Mouse (Mus musculus): ENCODE data around the gene Armc12. TPM values are rescaled to one million over a fixed set of nuclear protein-coding genes. Genes with fewer than 3 reads are reported as not detected.

The Armc12 gene
- polyA plus RNA-seq (2015; fragmentation: Nextera tagmentation; extraction: Ambion mirVana) = not detected in 2 replicates

DNA sequence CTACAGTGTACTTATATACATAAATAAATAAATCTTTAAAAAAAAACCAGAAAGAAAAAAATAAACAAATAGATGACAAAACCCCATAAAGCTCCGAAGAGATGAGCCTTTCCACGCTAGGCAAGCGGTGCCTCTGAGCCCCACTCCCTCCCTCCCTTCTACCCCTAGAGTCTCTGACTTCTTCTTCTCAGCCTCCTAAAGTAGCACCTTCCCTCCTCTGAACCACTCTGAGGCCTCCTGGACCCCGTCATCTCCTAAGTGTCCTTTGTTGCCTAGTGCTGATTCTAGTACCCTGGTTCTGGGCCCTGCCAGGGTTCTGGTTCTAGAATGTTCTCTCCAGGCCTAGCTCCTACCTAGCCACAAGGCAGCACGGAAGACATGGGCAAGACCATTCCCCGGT lies at the start of gene Armc12:
TSS of gene Armc12 (plus strand) at position 301 of the 400 bp plus-strand sequence.
- Histone ChIP-seq H3K4me1 (ENCODE audit: control insufficient read depth, insufficient read depth, low read depth, low read length) (peaks cover 6% of the 10 kb centered on the region), H3K9me3 (ENCODE audit: control insufficient read depth, low read length) (no peaks in the 10 kb centered on the region), H3K4me3 (ENCODE audit: low read length) (no peak within 1 kb of the TSS), H3K36me3 (ENCODE audit: control insufficient read depth, insufficient read depth, low read length) (no peaks in the 10 kb centered on the region), H3K27me3 (replicated peaks; ENCODE audit: control insufficient read depth, insufficient read depth, low read length) (no peaks in the 10 kb centered on the region), H3K27ac (ENCODE audit: low read depth, low read length) (no peak within 1 kb of the TSS), H3K4me2 (ENCODE audit: low read length) (no peak within 1 kb of the TSS), H3K9ac (ENCODE audit: low read depth, low read length) (no peak within 1 kb of the TSS)
- 90% methylated on average over 6 of the region's 6 CpGs for WGBS
- no peak for ATAC-seq

DNA sequence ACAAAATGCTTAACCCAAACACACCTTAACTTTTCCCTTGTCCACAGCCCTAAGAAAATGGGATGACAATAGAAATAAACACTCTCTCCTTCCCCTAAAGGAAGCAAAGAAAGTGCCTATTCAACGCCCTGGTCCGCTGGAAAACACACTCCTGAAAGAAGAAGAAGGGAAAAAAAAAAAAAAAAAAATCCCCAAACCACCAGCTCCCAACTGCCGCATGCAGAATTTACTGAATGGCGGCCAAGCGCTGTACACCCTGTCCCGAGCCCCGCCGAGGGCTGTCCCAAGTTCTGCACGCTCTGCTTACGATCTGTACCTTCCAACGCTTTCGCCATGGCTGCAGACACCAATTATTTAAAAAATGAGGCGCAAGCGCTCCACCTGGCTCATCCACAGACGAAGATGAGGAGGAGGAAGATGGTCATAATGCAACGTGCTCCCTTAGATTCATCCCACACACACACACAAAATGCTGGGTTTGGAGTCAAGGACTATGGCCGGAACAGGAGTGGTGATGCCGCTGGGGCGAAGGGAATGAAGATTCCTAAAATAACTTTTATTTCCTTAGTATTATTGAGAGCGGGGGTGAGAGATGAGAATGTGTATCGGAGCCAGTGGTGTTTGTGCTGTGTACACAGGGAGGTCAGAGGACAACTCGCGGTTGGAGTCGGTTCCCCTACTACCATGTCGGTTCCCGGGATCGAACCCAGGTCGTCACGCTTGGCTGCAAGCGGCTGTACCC lies 45.7 kb upstream of the Armc12 start:
- ATAC-seq = peak; percentile 1; the same call in 1 of the 2 replicates
- Histone ChIP-seq H3K9me3 (ENCODE audit: control insufficient read depth, low read length) (no peaks in the 10 kb centered on the region), H3K36me3 (ENCODE audit: control insufficient read depth, insufficient read depth, low read length) (no peaks in the 10 kb centered on the region), H3K27me3 (replicated peaks; ENCODE audit: control insufficient read depth, insufficient read depth, low read length) (no peaks in the 10 kb centered on the region), H3K9ac (ENCODE audit: low read depth, low read length) (peak overlapping the region; percentile 91), H3K4me2 (ENCODE audit: low read length) (peak overlapping the region; percentile 83), H3K4me3 (ENCODE audit: low read length) (peak overlapping the region; percentile 97), H3K27ac (ENCODE audit: low read depth, low read length) (peak overlapping the region; percentile 86), H3K4me1 (ENCODE audit: control insufficient read depth, insufficient read depth, low read depth, low read length) (no peaks in the 10 kb centered on the region; the same call in 1 of the 2 replicates)
- 4% methylated on average over 30 of the region's 30 CpGs for WGBS

DNA sequence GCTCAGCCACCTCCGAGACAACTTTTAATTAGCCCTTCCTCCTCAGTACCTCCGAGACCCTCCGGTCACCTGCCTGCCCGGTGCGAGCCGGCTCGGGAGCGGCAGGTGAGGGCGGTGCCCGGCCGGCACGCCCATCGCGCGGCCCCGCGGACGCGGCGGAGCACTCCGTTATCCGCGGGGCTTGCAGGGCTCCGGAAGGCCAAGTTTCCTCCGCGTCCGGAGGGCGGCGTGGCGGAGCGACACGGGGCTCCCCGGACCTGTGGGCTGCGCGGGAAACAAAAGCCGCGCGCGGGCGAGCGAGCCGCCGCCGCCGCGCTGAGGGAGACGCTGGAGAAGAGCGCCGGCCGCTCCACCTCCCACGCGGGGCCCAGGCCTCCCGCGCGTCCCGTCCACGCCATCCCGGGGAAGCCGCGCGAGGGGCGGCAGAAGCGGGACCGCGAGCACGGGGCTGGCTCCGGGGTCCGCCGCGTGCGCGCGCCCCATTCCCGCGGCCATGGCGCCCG lies 45.1 kb upstream of the Armc12 start:
- WGBS = under 1% methylated on average over 37 of the region's 77 CpGs
- peak; percentile 74; the same call in 1 of the 2 replicates for ATAC-seq
- H3K36me3 ChIP-seq (ENCODE audit: control insufficient read depth, insufficient read depth, low read length) = no peaks in the 10 kb centered on the region
- H3K4me2 ChIP-seq (ENCODE audit: low read length) = peak overlapping the region; percentile 83
- peak overlapping the region; percentile 91 for H3K9ac ChIP-seq (ENCODE audit: low read depth, low read length)
- no peaks in the 10 kb centered on the region; the same call in 1 of the 2 replicates for H3K4me1 ChIP-seq (ENCODE audit: control insufficient read depth, insufficient read depth, low read depth, low read length)
- peak overlapping the region; percentile 97 for H3K4me3 ChIP-seq (ENCODE audit: low read length)
- H3K27me3 ChIP-seq (replicated peaks; ENCODE audit: control insufficient read depth, insufficient read depth, low read length) = no peaks in the 10 kb centered on the region
- peak overlapping the region; percentile 86 for H3K27ac ChIP-seq (ENCODE audit: low read depth, low read length)
- H3K9me3 ChIP-seq (ENCODE audit: control insufficient read depth, low read length) = no peaks in the 10 kb centered on the region

DNA sequence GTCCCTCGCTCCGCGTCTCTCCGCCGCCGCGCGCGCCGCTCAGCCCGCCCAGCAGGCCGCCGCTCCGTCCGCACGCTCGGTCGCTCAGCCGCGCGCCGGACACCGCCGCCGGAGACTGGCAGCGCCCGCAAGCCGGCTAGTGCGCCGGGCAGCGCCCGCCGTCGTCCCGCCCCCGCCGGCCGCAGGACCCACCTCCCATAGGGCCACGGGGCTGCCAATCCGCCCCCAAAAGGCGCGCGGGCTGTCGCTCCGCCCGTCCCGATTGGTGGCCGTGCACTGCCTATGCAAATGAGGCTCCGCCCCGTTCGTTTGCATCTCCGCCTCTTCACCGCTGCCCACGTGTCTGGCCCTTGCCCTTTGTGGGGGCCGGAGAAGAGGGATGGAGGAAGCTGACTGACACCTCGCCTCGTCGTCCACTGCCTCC lies 44.6 kb upstream of the Armc12 start:
- Histone ChIP-seq H3K27ac (ENCODE audit: low read depth, low read length) (peak overlapping the region; percentile 86), H3K4me1 (ENCODE audit: control insufficient read depth, insufficient read depth, low read depth, low read length) (no peaks in the 10 kb centered on the region; the same call in 1 of the 2 replicates), H3K9ac (ENCODE audit: low read depth, low read length) (peak overlapping the region; percentile 91), H3K4me2 (ENCODE audit: low read length) (peak overlapping the region; percentile 83), H3K4me3 (ENCODE audit: low read length) (peak overlapping the region; percentile 97), H3K9me3 (ENCODE audit: control insufficient read depth, low read length) (no peaks in the 10 kb centered on the region), H3K36me3 (ENCODE audit: control insufficient read depth, insufficient read depth, low read length) (no peaks in the 10 kb centered on the region), H3K27me3 (replicated peaks; ENCODE audit: control insufficient read depth, insufficient read depth, low read length) (no peaks in the 10 kb centered on the region)
- ATAC-seq = peak; percentile 100
- under 1% methylated on average over 40 of the region's 58 CpGs for WGBS

DNA sequence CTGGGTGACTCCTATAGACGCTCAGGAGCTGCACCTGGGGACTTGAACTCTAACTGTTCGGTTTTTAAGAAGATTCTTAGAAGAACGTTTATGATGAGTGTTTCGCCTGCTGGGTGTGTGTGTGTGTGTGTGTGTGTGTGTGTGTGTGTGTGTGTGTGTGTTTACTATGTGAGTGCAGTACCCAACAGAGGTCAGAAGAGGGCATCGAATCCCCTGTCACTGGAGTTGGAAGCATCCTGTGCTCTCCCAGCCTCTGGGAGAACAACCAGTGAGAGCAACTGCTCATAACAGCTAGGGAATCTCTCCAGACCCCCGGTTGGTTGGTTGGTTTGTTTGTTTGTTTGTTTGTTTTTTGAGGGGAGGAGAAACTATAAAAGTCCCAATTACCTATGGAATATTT lies 43.9 kb upstream of the Armc12 start:
- Histone ChIP-seq H3K9ac (ENCODE audit: low read depth, low read length) (no peak overlapping the region), H3K36me3 (ENCODE audit: control insufficient read depth, insufficient read depth, low read length) (no peaks in the 10 kb centered on the region), H3K9me3 (ENCODE audit: control insufficient read depth, low read length) (no peaks in the 10 kb centered on the region), H3K4me1 (ENCODE audit: control insufficient read depth, insufficient read depth, low read depth, low read length) (no peaks in the 10 kb centered on the region; the same call in 1 of the 2 replicates), H3K27me3 (replicated peaks; ENCODE audit: control insufficient read depth, insufficient read depth, low read length) (no peaks in the 10 kb centered on the region), H3K4me3 (ENCODE audit: low read length) (no peak overlapping the region), H3K27ac (ENCODE audit: low read depth, low read length) (no peak overlapping the region), H3K4me2 (ENCODE audit: low read length) (no peak overlapping the region)
- WGBS = 74% methylated on average over 6 of the region's 6 CpGs
- ATAC-seq = no peak

DNA sequence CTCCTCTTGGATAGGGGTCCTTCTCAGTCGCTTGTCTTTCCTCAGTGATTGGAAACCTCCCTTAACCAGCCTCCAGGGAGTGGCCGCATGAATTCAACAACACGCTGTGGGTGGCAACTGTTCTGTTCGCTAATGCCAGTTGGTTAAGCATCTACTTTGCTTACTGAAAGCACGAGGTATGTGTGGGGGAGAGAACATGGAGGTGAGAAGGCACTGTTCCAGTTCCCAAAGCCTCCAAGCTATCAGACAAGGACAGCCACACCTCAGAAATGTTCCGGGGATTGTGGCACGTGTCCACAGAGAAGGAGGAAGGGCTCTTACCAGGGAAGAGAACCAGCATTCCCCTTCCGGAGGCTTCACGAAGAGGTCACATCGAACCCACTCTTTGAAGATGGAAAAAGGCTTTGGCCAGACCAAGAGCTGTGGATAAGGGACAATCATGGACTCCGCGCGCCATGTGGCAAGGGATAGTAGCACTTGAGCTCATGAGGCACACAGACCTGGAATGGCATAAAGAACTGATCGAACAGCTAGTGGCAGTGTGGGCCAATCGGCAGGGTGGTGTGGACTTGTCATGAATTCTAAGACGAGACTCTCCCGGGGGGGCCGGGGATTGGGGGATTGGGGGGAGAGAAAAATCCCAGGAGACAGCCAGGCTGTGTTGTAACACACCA lies 42.9 kb upstream of the Armc12 start:
- no peak for ATAC-seq
- no peak overlapping the region for H3K4me2 ChIP-seq (ENCODE audit: low read length)
- H3K9me3 ChIP-seq (ENCODE audit: control insufficient read depth, low read length) = no peaks in the 10 kb centered on the region
- H3K27ac ChIP-seq (ENCODE audit: low read depth, low read length) = no peak overlapping the region
- no peak overlapping the region for H3K4me3 ChIP-seq (ENCODE audit: low read length)
- H3K36me3 ChIP-seq (ENCODE audit: control insufficient read depth, insufficient read depth, low read length) = no peaks in the 10 kb centered on the region
- no peaks in the 10 kb centered on the region; the same call in 1 of the 2 replicates for H3K4me1 ChIP-seq (ENCODE audit: control insufficient read depth, insufficient read depth, low read depth, low read length)
- no peak overlapping the region for H3K9ac ChIP-seq (ENCODE audit: low read depth, low read length)
- WGBS = 95% methylated on average over 18 of the region's 18 CpGs
- no peaks in the 10 kb centered on the region for H3K27me3 ChIP-seq (replicated peaks; ENCODE audit: control insufficient read depth, insufficient read depth, low read length)

DNA sequence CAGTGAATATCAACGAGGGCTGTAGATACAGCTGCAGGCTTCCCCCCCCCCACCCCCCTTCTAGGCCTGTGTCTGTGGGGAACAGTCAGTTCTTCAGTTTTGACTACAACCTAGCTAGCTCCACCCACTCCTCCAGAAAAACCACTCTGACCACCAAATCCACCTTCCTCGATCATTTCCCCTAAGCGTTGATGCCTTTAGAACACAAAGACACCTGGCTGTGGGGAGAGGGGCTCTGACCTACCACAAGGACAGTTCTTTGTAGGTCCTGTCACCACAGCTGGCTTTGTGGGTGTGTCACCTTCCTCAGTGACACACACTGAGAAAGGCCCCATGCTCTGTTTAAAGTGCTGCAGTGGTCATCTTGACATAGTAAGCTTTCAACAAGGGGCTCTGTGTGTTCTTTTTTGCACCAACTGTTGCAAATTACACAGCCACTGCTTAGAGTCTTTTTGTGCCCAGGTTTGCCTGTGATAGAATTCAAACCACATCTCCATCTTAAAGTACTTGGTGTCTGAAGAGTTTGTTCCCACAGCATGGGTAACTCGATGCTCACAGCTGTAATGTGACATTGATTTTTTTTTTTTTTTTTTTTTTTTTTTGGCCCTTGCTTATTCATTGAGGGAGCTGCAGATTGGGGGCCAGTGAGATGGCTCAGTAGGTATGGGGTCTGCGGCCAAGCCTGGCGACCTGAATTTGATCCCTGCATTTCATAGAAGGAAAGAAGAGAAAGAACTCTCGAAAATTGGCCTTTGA lies 42.2 kb upstream of the Armc12 start:
- no peak overlapping the region for H3K4me2 ChIP-seq (ENCODE audit: low read length)
- 74% methylated on average over 7 of the region's 7 CpGs for WGBS
- no peaks in the 10 kb centered on the region; the same call in 1 of the 2 replicates for H3K4me1 ChIP-seq (ENCODE audit: control insufficient read depth, insufficient read depth, low read depth, low read length)
- H3K36me3 ChIP-seq (ENCODE audit: control insufficient read depth, insufficient read depth, low read length) = no peaks in the 10 kb centered on the region
- H3K9me3 ChIP-seq (ENCODE audit: control insufficient read depth, low read length) = no peaks in the 10 kb centered on the region
- no peak overlapping the region for H3K9ac ChIP-seq (ENCODE audit: low read depth, low read length)
- ATAC-seq = no peak
- no peak overlapping the region for H3K27ac ChIP-seq (ENCODE audit: low read depth, low read length)
- H3K27me3 ChIP-seq (replicated peaks; ENCODE audit: control insufficient read depth, insufficient read depth, low read length) = no peaks in the 10 kb centered on the region
- H3K4me3 ChIP-seq (ENCODE audit: low read length) = no peak overlapping the region

DNA sequence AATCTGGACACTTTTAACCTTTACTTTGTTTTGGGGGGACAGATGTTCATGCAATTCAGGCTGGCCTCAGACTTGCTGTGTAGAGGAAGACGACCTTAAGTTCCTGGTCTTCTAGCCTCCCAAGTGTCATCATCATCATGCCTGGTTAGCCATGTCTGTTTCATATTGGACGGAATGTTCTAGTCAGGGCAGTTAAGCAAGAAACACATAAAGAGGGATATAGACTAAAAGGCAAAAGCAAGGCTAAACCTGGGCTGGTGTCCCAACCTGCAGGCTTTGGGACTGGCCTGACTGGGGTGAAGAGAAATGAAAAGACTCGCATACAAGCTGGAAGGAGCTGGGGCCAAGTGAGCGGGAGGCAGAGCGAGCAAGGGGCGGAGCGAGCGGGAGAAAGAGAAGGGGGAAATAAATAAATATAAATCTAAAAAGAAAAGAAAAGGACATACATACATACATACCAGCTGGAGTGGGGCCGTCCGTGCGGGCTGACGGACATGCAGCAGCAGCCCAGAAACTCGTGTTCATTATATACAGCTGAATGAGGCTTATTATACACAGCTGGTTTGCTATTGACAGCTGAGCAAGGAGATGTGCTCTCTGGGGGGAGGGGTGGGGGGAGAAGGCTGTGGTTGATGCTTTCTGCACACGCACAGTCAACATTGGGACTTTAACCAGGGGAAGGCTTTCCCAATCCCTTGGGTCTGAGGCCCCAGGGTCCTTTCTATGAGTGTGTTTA lies 39.4 kb upstream of the Armc12 start:
- Histone ChIP-seq H3K27ac (ENCODE audit: low read depth, low read length) (no peak overlapping the region), H3K4me2 (ENCODE audit: low read length) (no peak overlapping the region)

More for the DNA sequence above, 39.4 kb upstream of the Armc12 start:
- H3K9ac ChIP-seq (ENCODE audit: low read depth, low read length) = no peak overlapping the region
- H3K4me1 ChIP-seq (ENCODE audit: control insufficient read depth, insufficient read depth, low read depth, low read length) = no peaks in the 10 kb centered on the region; the same call in 1 of the 2 replicates
- H3K9me3 ChIP-seq (ENCODE audit: control insufficient read depth, low read length) = no peaks in the 10 kb centered on the region
- H3K36me3 ChIP-seq (ENCODE audit: control insufficient read depth, insufficient read depth, low read length) = no peaks in the 10 kb centered on the region
- 57% methylated on average over 14 of the region's 14 CpGs for WGBS
- no peak for ATAC-seq
- H3K27me3 ChIP-seq (replicated peaks; ENCODE audit: control insufficient read depth, insufficient read depth, low read length) = no peaks in the 10 kb centered on the region
- no peak overlapping the region for H3K4me3 ChIP-seq (ENCODE audit: low read length)
